Mouse (Mus musculus) kidney, embryonic 15.5 days (tissue): ENCODE results near the gene Gpc1. TPM values are rescaled to one million over a fixed set of nuclear protein-coding genes. Genes with fewer than 3 reads are reported as not detected.

ENCODE experiments used
- ATAC-seq: fragments of 200-750 bp; cut with Nextera tagmentation; replicated peaks from 2 replicates; pipeline ENCODE4 v1.8.0; 2017; ENCODE audit warnings: moderate TSS enrichment; ENCODE audit not compliant: low FRiP score
- H3K27ac ChIP-seq: fragments of 300-500 bp; sonication (generic); 2 replicates; pipeline ENCODE4 v1.5.1; 2015; ENCODE audit warnings: mild to moderate bottlenecking, inconsistent platforms
- H3K27me3 ChIP-seq: fragments of 300-500 bp; sonication (generic); 2 replicates; pipeline ENCODE4 v1.6.1; 2015; ENCODE audit warnings: inconsistent platforms
- H3K36me3 ChIP-seq: fragments of 300-500 bp; sonication (generic); 2 replicates; pipeline ENCODE4 v1.6.1; 2015; ENCODE audit warnings: inconsistent platforms
- H3K4me1 ChIP-seq: fragments of 300-500 bp; sonication (generic); 2 replicates; pipeline ENCODE4 v1.6.1; 2015; ENCODE audit warnings: inconsistent platforms
- H3K4me2 ChIP-seq: fragments of 300-500 bp; sonication (generic); 2 replicates; pipeline ENCODE4 v1.6.1; 2015; ENCODE audit warnings: moderate library complexity, mild to moderate bottlenecking, inconsistent platforms
- H3K4me3 ChIP-seq: fragments of 300-500 bp; sonication (generic); replicated peaks from 2 replicates; pipeline ENCODE4 v1.5.1; 2015; ENCODE audit warnings: mild to moderate bottlenecking, inconsistent platforms
- H3K9ac ChIP-seq: fragments of 300-500 bp; sonication (generic); 2 replicates; pipeline ENCODE4 v1.6.1; 2015; ENCODE audit warnings: mild to moderate bottlenecking, inconsistent platforms
- H3K9me3 ChIP-seq: fragments of 300-500 bp; sonication (generic); replicated peaks from 2 replicates; pipeline ENCODE4 v1.6.1; 2016; ENCODE audit warnings: inconsistent platforms
- WGBS: fragments of 180-500 bp; shearing (Covaris S2); methylation state at CpG from one replicate; pipeline ENCODE4 v1.1.7; 2015; ENCODE audit warnings: mixed read lengths; 5-methylcytosine and 5-hydroxymethylcytosine counted together
- polyA plus RNA-seq: library from polyadenylated mRNA; unstranded; fragments of >200 nt; fragmentation: Nextera tagmentation; extraction: Ambion mirVana; gene quantifications from 2 replicates; pipeline ENCODE4 v1.2.1, GENCODE M21; 2015

Gene Gpc1
- polyA plus RNA-seq, 1 experiment from 2014 or later, result 60.0 TPM

GRCm38 (mm10) chr1:92837931-92838833 is 6.7 kb downstream of the Gpc1 start:
- ATAC-seq, result no peak
- H3K4me2 ChIP-seq, result no peak overlapping the region
- peaks cover 3% of the 10 kb centered on the region; the same call in 1 of the 2 replicates for H3K27me3 ChIP-seq
- H3K9me3 ChIP-seq, result no peaks in the 10 kb centered on the region
- H3K9ac ChIP-seq, result no peak overlapping the region
- no peak overlapping the region for H3K4me3 ChIP-seq
- peaks cover 4% of the 10 kb centered on the region; the same call in 1 of the 2 replicates for H3K36me3 ChIP-seq
- no peak overlapping the region for H3K27ac ChIP-seq
- H3K4me1 ChIP-seq, result peaks cover 16% of the 10 kb centered on the region
- WGBS, result 69% methylated on average over 14 of the region's 14 CpGs

GRCm38 (mm10) chr1:92839211-92839610 is 7.8 kb downstream of the Gpc1 start:
- no peak overlapping the region for H3K4me3 ChIP-seq
- no peak overlapping the region for H3K9ac ChIP-seq
- ATAC-seq, result no peak
- 80% methylated on average over 7 of the region's 7 CpGs for WGBS
- H3K27me3 ChIP-seq, result no peaks in the 10 kb centered on the region
- peaks cover 4% of the 10 kb centered on the region; the same call in 1 of the 2 replicates for H3K36me3 ChIP-seq
- no peak overlapping the region for H3K4me2 ChIP-seq
- no peaks in the 10 kb centered on the region for H3K9me3 ChIP-seq
- peaks cover 6% of the 10 kb centered on the region for H3K4me1 ChIP-seq
- H3K27ac ChIP-seq, result no peak overlapping the region

- no peaks in the 10 kb centered on the region for H3K27me3 ChIP-seq
- peaks cover 3% of the 10 kb centered on the region; the same call in 1 of the 2 replicates for H3K36me3 ChIP-seq
- H3K4me1 ChIP-seq, result 0 out of 2 replicates have a peak, but pooled peaks cover 4% of the 10 kb centered on the region
- H3K9me3 ChIP-seq, result no peaks in the 10 kb centered on the region
- no peak for ATAC-seq
- H3K4me3 ChIP-seq, result no peak overlapping the region
- no peak overlapping the region for H3K27ac ChIP-seq
- H3K9ac ChIP-seq, result no peak overlapping the region
- H3K4me2 ChIP-seq, result no peak overlapping the region
- WGBS, result 79% methylated on average over 8 of the region's 8 CpGs
These were observed 8.9 kb downstream of the Gpc1 start for GRCm38 (mm10) chr1:92840231-92840890.

GRCm38 (mm10) chr1:92841427-92841826 is 10.0 kb downstream of the Gpc1 start:
- H3K36me3 ChIP-seq, result no peaks in the 10 kb centered on the region
- H3K9me3 ChIP-seq, result no peaks in the 10 kb centered on the region
- ATAC-seq, result no peak
- no peak overlapping the region for H3K27ac ChIP-seq
- no peak overlapping the region for H3K4me3 ChIP-seq
- peaks cover 6% of the 10 kb centered on the region; the same call in 1 of the 2 replicates for H3K4me1 ChIP-seq
- H3K9ac ChIP-seq, result no peak overlapping the region
- no peaks in the 10 kb centered on the region for H3K27me3 ChIP-seq
- no peak overlapping the region for H3K4me2 ChIP-seq
- 76% methylated on average over 3 of the region's 3 CpGs for WGBS

DNA sequence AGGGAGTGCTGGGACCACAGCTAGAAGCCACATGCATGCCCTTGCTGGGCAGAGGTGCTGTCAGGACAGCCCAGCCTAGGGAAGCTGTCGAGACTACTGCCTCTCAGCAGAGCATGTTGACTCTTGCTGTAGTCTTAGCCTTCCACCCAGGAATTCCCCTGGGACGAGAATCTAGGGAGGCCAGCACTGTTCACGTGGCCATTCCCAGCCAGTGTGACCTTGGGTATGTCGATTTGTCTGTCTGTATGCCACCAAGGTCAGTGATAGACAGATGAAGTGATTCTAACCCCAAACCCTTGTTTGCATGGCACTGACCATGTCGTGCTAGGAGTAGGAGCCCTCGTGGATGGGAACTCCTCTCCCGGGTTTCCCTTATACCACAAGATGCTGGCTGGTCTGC is 14.4 kb downstream of the Gpc1 start:
- H3K9me3 ChIP-seq, result no peaks in the 10 kb centered on the region
- no peak overlapping the region for H3K9ac ChIP-seq
- no peaks in the 10 kb centered on the region for H3K36me3 ChIP-seq
- H3K27me3 ChIP-seq, result peaks cover 4% of the 10 kb centered on the region; the same call in 1 of the 2 replicates
- no peak overlapping the region for H3K4me3 ChIP-seq
- H3K4me2 ChIP-seq, result no peak overlapping the region
- H3K27ac ChIP-seq, result no peak overlapping the region
- ATAC-seq, result no peak
- WGBS, result 78% methylated on average over 7 of the region's 7 CpGs
- peaks cover 40% of the 10 kb centered on the region for H3K4me1 ChIP-seq

DNA sequence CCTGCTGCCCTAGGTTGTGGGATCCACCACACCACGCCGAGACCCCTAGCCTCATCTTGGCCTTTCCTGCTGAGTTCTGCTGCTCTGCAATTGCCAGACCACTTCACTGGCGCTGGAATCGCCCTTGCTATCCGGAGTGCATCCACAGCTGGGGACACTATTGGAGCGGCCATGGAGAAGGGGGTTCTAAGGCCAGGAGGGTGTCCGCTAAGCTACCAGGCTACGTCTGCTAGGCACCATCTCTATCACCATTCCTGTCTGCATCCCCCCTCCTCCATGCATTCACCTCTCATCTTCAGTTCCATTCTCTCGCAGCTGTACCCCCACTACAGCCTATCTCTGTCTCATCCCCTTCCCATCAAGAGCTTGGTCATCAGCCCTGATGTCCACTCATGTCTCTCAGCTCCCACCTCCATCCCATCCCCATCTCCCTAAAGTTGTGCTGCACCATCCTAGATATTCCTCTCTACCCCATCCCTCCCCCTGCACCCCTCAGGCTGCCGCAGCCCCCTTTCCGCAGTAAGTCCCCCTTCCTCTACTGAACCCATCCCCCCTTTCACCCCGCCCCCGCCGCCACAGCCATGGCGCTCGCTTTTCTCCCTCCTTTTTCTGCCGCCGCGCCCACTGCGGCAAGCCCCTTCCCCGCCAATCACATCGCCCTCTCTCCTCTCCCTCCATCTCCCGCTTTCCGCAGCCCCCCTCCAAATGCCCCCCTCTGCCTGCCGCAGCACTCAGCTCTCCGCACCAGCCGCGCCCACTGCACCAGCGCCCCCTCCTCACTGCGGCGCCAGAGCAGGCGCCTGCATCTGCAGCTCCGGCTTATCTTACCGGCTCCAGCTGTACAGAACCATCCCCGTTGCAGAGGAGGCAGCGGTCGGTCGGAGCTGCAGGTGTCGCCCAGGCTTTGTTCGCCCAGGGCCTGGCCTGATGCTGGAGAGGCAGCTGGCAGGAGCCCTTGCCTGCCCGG is 16.7 kb downstream of the Gpc1 start:
- Histone ChIP-seq H3K4me3 (peak overlapping the region; percentile 40), H3K4me1 (peaks cover 51% of the 10 kb centered on the region), H3K36me3 (no peaks in the 10 kb centered on the region), H3K4me2 (peak overlapping the region; percentile 69), H3K27me3 (peaks cover 4% of the 10 kb centered on the region; the same call in 1 of the 2 replicates), H3K9me3 (no peaks in the 10 kb centered on the region), H3K27ac (no peak overlapping the region), H3K9ac (peak overlapping the region; percentile 26; the same call in 1 of the 2 replicates)
- no peak for ATAC-seq
- 8% methylated on average over 41 of the region's 41 CpGs for WGBS

DNA sequence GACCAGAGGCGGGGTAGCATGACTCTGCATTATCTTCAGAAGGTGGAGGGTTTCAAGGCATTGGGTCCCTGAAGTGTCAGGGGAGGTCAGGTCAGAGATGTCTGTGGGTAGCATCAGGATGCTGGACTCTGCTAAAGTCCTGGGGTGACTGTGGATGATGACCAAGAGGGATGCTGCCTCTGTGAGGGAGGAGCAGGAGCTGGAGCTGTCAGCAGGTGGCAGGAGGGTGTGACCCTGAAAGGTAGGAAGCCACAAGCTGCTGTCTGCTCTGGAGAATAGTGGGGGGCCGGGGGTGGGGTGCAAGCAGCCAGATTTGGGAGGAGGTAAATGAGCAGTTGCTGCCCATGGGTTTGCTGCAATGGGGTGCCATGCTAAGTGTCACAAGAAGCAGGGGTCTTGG is 18.0 kb downstream of the Gpc1 start:
- ATAC-seq, result no peak
- Histone ChIP-seq H3K4me2 (no peak overlapping the region), H3K27me3 (peaks cover 4% of the 10 kb centered on the region; the same call in 1 of the 2 replicates), H3K4me1 (peaks cover 53% of the 10 kb centered on the region), H3K27ac (no peak overlapping the region), H3K9ac (no peak overlapping the region), H3K36me3 (peaks cover 10% of the 10 kb centered on the region), H3K9me3 (no peaks in the 10 kb centered on the region), H3K4me3 (no peak overlapping the region)
- WGBS, result 71% methylated on average over 2 of the region's 2 CpGs

DNA sequence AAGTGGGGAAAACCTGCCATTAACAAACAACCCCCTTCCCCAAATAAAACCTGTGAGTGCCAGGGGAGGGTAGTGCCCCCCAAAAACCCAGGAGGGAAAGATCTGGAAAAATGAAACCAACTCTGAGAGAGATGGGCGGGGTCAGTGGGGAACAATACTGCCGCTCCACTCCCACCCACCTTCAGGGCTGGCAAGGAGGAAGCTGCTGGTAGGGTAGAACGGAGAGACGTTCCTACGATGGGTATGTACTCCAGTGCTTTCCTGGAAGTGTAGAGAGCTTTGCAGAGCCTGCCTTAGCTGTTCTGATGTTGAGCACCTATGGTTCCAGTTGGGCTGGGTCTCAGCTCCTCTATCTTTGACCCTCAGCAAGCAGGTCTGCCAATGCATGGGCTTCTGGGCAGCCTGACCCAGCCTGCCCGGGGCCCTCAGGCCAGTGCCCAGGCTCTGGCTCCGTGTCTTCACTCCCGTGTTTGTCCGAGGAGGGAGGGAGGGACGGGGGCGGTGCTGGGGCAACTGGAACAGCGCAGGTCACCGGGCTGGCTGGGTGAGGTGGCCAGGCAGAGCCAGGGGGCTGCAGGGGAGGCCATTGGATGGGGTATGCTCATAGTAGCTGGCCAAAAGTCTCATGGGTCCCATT is 18.6 kb downstream of the Gpc1 start:
- no peak for ATAC-seq
- peaks cover 53% of the 10 kb centered on the region for H3K4me1 ChIP-seq
- H3K27ac ChIP-seq, result no peak overlapping the region
- peaks cover 15% of the 10 kb centered on the region for H3K36me3 ChIP-seq
- WGBS, result 38% methylated on average over 13 of the region's 13 CpGs
- H3K9ac ChIP-seq, result no peak overlapping the region
- H3K4me3 ChIP-seq, result no peak overlapping the region
- no peak overlapping the region for H3K4me2 ChIP-seq
- peaks cover 4% of the 10 kb centered on the region; the same call in 1 of the 2 replicates for H3K27me3 ChIP-seq
- H3K9me3 ChIP-seq, result no peaks in the 10 kb centered on the region

GRCm38 (mm10) chr1:92852450-92852849 is 21.0 kb downstream of the Gpc1 start:
- WGBS, result 97% methylated on average over 2 of the region's 2 CpGs
- Histone ChIP-seq H3K9me3 (no peaks in the 10 kb centered on the region), H3K27me3 (peaks cover 4% of the 10 kb centered on the region; the same call in 1 of the 2 replicates), H3K4me1 (peaks cover 42% of the 10 kb centered on the region), H3K27ac (no peak overlapping the region), H3K4me2 (no peak overlapping the region), H3K9ac (no peak overlapping the region), H3K4me3 (no peak overlapping the region), H3K36me3 (peaks cover 37% of the 10 kb centered on the region)
- ATAC-seq, result no peak

DNA sequence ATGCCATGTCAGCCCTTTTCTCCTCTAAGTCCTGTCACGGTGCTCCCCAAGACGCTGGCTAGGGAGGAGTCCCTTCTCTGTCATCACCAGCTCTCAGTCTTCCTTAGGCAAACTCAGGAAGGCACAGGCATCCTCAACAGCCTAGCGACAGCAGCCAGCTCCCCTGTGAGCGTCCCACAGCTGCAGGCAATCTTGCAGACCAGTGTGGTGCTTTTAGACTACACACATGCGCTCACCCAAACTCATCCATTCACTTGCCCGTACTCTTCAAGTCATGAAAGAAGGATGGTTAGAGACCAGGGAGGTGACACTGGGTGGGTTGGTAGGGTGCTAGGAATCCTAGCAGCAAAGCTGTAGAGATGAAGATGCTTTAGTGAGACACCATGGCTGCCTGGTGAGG is 30.1 kb downstream of the Gpc1 start:
- no peak overlapping the region for H3K9ac ChIP-seq
- H3K4me1 ChIP-seq, result peaks cover 5% of the 10 kb centered on the region; the same call in 1 of the 2 replicates
- no peak overlapping the region for H3K27ac ChIP-seq
- no peak overlapping the region for H3K4me2 ChIP-seq
- H3K9me3 ChIP-seq, result no peaks in the 10 kb centered on the region
- 77% methylated on average over 6 of the region's 6 CpGs for WGBS
- ATAC-seq, result no peak
- H3K36me3 ChIP-seq, result peaks cover 40% of the 10 kb centered on the region
- H3K27me3 ChIP-seq, result no peaks in the 10 kb centered on the region
- H3K4me3 ChIP-seq, result no peak overlapping the region

GRCm38 (mm10) chr1:92863268-92863667 is 31.8 kb downstream of the Gpc1 start:
- Histone ChIP-seq H3K27me3 (no peaks in the 10 kb centered on the region), H3K9me3 (no peaks in the 10 kb centered on the region), H3K36me3 (peaks cover 22% of the 10 kb centered on the region), H3K27ac (no peak overlapping the region), H3K4me1 (peaks cover 6% of the 10 kb centered on the region; the same call in 1 of the 2 replicates), H3K4me2 (no peak overlapping the region), H3K9ac (no peak overlapping the region), H3K4me3 (no peak overlapping the region)
- 88% methylated on average over 4 of the region's 4 CpGs for WGBS
- ATAC-seq, result no peak
